Mouse (Mus musculus) embryonic fibroblast, embryonic 13.5 days (primary cell): ENCODE data around the gene Atp8b3.

Experiments
- CTCF ChIP-seq: IDR thresholded peaks from 2 replicates; pipeline ENCODE4 v1.5.1; 2011; ENCODE audit warnings: mild to moderate bottlenecking, control low read depth, low read length, moderate library complexity, borderline replicate concordance; ENCODE audit not compliant: insufficient read depth
- POLR2A ChIP-seq: IDR thresholded peaks from 2 replicates; pipeline ENCODE4 v1.6.1; 2011; ENCODE audit warnings: low read depth, mild to moderate bottlenecking, control low read depth, low read length, moderate library complexity

DNA sequence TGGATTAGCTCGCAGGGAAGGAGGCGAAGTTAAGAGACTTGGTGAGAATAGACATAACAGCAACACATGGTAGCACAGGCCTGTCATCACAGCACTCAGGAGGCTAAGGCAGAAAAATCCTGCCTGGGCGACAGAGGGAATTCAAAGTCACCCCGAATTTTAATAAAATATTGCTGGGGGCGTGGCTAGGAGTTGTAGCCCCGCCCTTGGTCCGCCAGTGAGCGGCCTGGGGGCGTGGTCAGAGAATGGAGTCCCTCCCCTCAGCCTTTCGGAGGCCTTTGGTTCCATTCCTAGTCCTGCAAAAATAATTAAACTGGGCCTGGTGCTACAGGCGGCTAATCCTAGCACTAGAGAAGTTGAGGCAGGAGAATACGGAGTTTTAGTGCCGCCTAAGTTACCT, 3.2 kb downstream of the Atp8b3 start:
- TF ChIP-seq CTCF (no peak), POLR2A (no peak)
